Mouse (Mus musculus): ENCODE measurements around the gene Cadm1.

DNA sequence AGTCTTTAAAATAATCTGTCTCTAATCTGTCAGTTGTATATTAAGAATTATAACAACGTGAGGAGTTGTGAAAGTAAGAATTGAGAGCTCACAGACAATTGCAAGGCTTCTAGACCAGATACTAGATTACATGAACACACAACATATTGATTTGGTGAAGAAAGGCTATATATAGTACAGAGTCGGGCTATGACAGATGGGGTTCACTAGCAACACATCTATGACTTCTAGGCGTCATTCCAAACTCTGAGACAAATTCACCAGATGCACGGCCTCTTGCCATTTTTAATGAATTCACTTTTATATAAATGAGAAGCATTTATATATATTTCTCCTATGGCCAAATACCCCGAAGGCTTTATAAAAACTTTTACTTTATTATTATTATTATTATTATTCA is 75.7 kb downstream of the Cadm1 start:
- TF ChIP-seq CTCF (IDR thresholded peaks at IDR 0.05; ENCODE audit: extremely low read depth, insufficient read length, insufficient replicate concordance, low read depth, low read length) (no peak), POLR2A (IDR thresholded peaks at IDR 0.05; ENCODE audit: low read depth, low read length) (no peak)
